8 mouse cellular contexts compared by ENCODE assay signal in the genomic region with DNA sequence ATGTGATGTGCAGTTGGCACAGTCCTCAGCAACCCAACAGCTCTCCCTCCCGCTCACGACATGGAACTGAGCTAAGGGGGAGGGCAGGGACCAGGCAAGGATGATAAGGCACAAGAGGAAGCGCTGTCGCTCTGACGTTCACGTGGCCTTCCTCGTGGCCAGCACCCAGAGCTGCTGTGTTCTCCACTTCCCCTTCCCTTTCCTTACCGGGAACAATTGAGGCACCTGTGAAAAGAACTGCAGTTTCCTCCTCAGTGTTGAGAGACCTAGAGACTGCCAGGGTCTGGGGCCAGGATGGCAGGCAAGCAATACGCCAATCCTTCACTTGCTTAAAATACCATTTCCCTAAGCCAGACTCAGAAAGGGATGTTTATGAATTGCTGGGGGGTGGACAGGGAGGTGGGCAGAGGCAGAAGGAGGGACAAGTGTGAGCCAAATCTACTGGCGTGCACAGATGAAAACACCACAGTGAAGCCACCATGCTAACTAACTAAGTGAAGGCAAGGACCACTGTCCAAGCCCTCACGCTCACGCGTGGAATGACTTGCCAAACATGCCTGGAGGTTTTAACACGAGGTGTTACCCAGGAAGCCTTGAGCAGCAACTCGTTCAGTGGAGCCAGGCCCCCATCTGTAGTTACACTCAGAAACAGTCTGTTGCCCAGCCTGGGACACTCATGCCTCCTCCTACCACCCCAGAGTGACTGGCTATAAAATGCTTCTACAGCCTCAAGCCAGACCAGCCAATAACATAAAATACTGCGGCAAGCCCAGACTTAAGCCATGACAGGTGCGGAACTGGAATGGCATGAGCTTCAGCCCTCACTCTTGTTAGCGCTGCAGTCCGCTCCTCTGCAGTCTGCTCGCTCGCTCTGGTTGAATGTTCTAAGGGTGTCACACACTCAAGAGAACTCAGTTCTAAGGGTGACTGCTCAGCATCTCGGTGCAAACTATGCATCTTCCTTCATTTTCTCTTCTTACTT. TPM values are rescaled to one million over a fixed set of nuclear protein-coding genes. Genes with fewer than 3 reads are reported as not detected.
DNase-seq lines count a peak whose midpoint lies in the region; ATAC-seq and TF ChIP-seq lines count a peak whose summit lies in the region.

No protein-coding gene starts in this region.

- no peaks in the 10 kb centered on the region for H3K4me1 ChIP-seq in intestine, embryonic 15.5 days (replicated peaks)
- H3K4me1 ChIP-seq in intestine, postnatal 0 days (replicated peaks; ENCODE audit: control insufficient read depth, insufficient read depth, low read length), result no peaks in the 10 kb centered on the region
- H3K4me1 ChIP-seq in kidney, embryonic 16.5 days (ENCODE audit: insufficient read depth, low read length), result peaks cover 6% of the 10 kb centered on the region; the same call in 1 of the 2 replicates
- H3K4me1 ChIP-seq in liver, postnatal 0 days (ENCODE audit: insufficient read depth), result no peaks in the 10 kb centered on the region; the same call in 1 of the 2 replicates

- H3K9ac ChIP-seq in intestine, embryonic 15.5 days, result no peak overlapping the region
- H3K9ac ChIP-seq in intestine, postnatal 0 days (ENCODE audit: low read depth, low read length), result no peak overlapping the region
- no peak overlapping the region for H3K9ac ChIP-seq in kidney, embryonic 16.5 days (replicated peaks; ENCODE audit: low read length)
- no peak overlapping the region for H3K9ac ChIP-seq in liver, postnatal 0 days (replicated peaks)

- no peak overlapping the region for H3K4me2 ChIP-seq in intestine, embryonic 15.5 days (replicated peaks)
- H3K4me2 ChIP-seq in intestine, postnatal 0 days (replicated peaks; ENCODE audit: low read depth), result no peak overlapping the region
- no peak overlapping the region for H3K4me2 ChIP-seq in kidney, embryonic 16.5 days (replicated peaks; ENCODE audit: low read depth, low read length)
- no peak overlapping the region for H3K4me2 ChIP-seq in liver, postnatal 0 days (ENCODE audit: low read depth, low read length)

- H3K36me3 ChIP-seq in intestine, embryonic 15.5 days, result no peaks in the 10 kb centered on the region
- no peaks in the 10 kb centered on the region for H3K36me3 ChIP-seq in intestine, postnatal 0 days (ENCODE audit: control insufficient read depth, insufficient read depth)
- H3K36me3 ChIP-seq in kidney, embryonic 16.5 days (ENCODE audit: insufficient read depth, low read length), result no peaks in the 10 kb centered on the region
- no peaks in the 10 kb centered on the region for H3K36me3 ChIP-seq in liver, postnatal 0 days (replicated peaks; ENCODE audit: insufficient read depth, low read length)

- 67% methylated on average over 22 of the region's 22 CpGs for WGBS in intestine, embryonic 15.5 days
- 68% methylated on average over 22 of the region's 22 CpGs for WGBS in intestine, postnatal 0 days
- 68% methylated on average over 22 of the region's 22 CpGs for WGBS in kidney, embryonic 16.5 days
- 48% methylated on average over 22 of the region's 22 CpGs for WGBS in liver, postnatal 0 days (ENCODE audit: insufficient replicate concordance)

- no peak for TF ChIP-seq EP300 in liver, postnatal 0 days (IDR thresholded peaks at IDR 0.05; ENCODE audit: low read depth)

- TF ChIP-seq CTCF in intestine, postnatal 0 days (IDR thresholded peaks at IDR 0.05; ENCODE audit: low read depth), result no peak
- no peak for TF ChIP-seq CTCF in liver, postnatal 0 days (IDR thresholded peaks at IDR 0.05; ENCODE audit: low read depth)

- no peaks in the 10 kb centered on the region for H3K9me3 ChIP-seq in intestine, embryonic 15.5 days
- no peaks in the 10 kb centered on the region for H3K9me3 ChIP-seq in intestine, postnatal 0 days (ENCODE audit: control insufficient read depth)
- no peaks in the 10 kb centered on the region for H3K9me3 ChIP-seq in kidney, embryonic 16.5 days (ENCODE audit: low read length)
- no peaks in the 10 kb centered on the region for H3K9me3 ChIP-seq in liver, postnatal 0 days (ENCODE audit: low read length)

- no peak overlapping the region for H3K27ac ChIP-seq in intestine, embryonic 15.5 days
- H3K27ac ChIP-seq in intestine, postnatal 0 days (ENCODE audit: low read depth, low read length), result no peak overlapping the region; the same call in 1 of the 2 replicates
- peak overlapping the region; percentile 67 for H3K27ac ChIP-seq in kidney, embryonic 16.5 days (ENCODE audit: low read length)
- 0 out of 2 replicates have a peak overlapping the region, but pooled peaks have one; percentile 6 for H3K27ac ChIP-seq in liver, postnatal 0 days (ENCODE audit: low read depth)

- DNase-seq in adrenal gland, postnatal 36 days, result peak; percentile 79 to 81
- peak; percentile 52 for DNase-seq in liver, postnatal 0 days
- DNase-seq in skeletal muscle tissue, adult 2 months (ENCODE audit: low read depth, low spot score), result peak; percentile 69

- H3K4me3 ChIP-seq in intestine, embryonic 15.5 days (replicated peaks), result no peak overlapping the region
- no peak overlapping the region for H3K4me3 ChIP-seq in intestine, postnatal 0 days (ENCODE audit: low read depth, low read length)
- H3K4me3 ChIP-seq in kidney, embryonic 16.5 days (ENCODE audit: low read length), result no peak overlapping the region
- no peak overlapping the region for H3K4me3 ChIP-seq in liver, postnatal 0 days (ENCODE audit: low read depth, low read length)

- ATAC-seq in intestine, embryonic 15.5 days, result peak; percentile 45; the same call in 1 of the 2 replicates
- no peak for ATAC-seq in intestine, postnatal 0 days
- ATAC-seq in granulocyte monocyte progenitor cell, adult 5-6 weeks (replicated peaks; ENCODE audit: poor library complexity, severe bottlenecking), result peak; percentile 93
- peak; percentile 78 for ATAC-seq in kidney, embryonic 16.5 days (ENCODE audit: low FRiP score, low TSS enrichment)
- ATAC-seq in liver, postnatal 0 days, result peak; percentile 71
- ATAC-seq in activated CD4-positive, CD25-positive, alpha-beta regulatory T cell, adult 4 months, result no peak

- no peaks in the 10 kb centered on the region for H3K27me3 ChIP-seq in intestine, embryonic 15.5 days (replicated peaks)
- no peaks in the 10 kb centered on the region for H3K27me3 ChIP-seq in intestine, postnatal 0 days (replicated peaks; ENCODE audit: control insufficient read depth, insufficient read depth, low read length)
- no peaks in the 10 kb centered on the region for H3K27me3 ChIP-seq in kidney, embryonic 16.5 days (ENCODE audit: insufficient read depth, low read length)
- H3K27me3 ChIP-seq in liver, postnatal 0 days (ENCODE audit: insufficient read depth, low read length), result no peaks in the 10 kb centered on the region

RNA-seq across cellular contexts. Expression of a gene that starts 45.4 kb away (rescaled TPM):
- polyA plus RNA-seq in intestine, embryonic 15.5 days (2015; fragmentation: Nextera tagmentation; extraction: Ambion mirVana), result 42.7 and 55.1 TPM in 2 replicates
- polyA plus RNA-seq in intestine, postnatal 0 days (2015; fragmentation: Nextera tagmentation; extraction: Ambion mirVana), result 17.8 and 20.3 TPM in 2 replicates
- 10 to 100 TPM; 37.9 to 43.2 TPM for total RNA-seq in adrenal gland, postnatal 36 days (2021)
- total RNA-seq in granulocyte monocyte progenitor cell, adult 5-6 weeks (2014; fragmentation: Nextera tagmentation), result not detected in 2 replicates
- total RNA-seq in granulocyte monocyte progenitor cell, adult 5-6 weeks (2017), result 0.22 and 0.26 TPM in 2 replicates
- 81.5 TPM in 2 replicates for polyA plus RNA-seq in kidney, embryonic 16.5 days (2015; fragmentation: Nextera tagmentation; extraction: Ambion mirVana)
- 1.5 and 1.7 TPM in 2 replicates for polyA plus RNA-seq in liver, postnatal 0 days (2015; fragmentation: Nextera tagmentation; extraction: Ambion mirVana)
- polyA plus RNA-seq in activated CD4-positive, CD25-positive, alpha-beta regulatory T cell, adult 4 months (2017; shearing (Covaris generic)), result under 1 TPM in 1 of 2 experiments, not detected in 1; 0.56 TPM

Comparison
In these comparisons a context has a peak if more than half of its experiments do, and no peak if none do; other contexts are left out.
1. ATAC-seq: peak in intestine, embryonic 15.5 days (single experiment), granulocyte monocyte progenitor cell, adult 5-6 weeks (single experiment), kidney, embryonic 16.5 days (single experiment) and liver, postnatal 0 days (single experiment); none in intestine, postnatal 0 days (single experiment) and activated CD4-positive, CD25-positive, alpha-beta regulatory T cell, adult 4 months (single experiment).
2. H3K27ac ChIP-seq: peak in kidney, embryonic 16.5 days (single experiment) and liver, postnatal 0 days (single experiment); none in intestine, embryonic 15.5 days (single experiment) and intestine, postnatal 0 days (single experiment).
3. Peak in every context shown above with its lines, with median percentiles within 50 percentile points of each other: DNase-seq.